Mouse (Mus musculus): ENCODE measurements around the gene Rhoj.
A peak's percentile ranks its signal among the peaks of the same experiment; 100 is the strongest.

Gene Rhoj

GRCm38 (mm10) chr12:75307961-75308951 is at the start of gene Rhoj:
TSS of gene Rhoj (plus strand) at chr12:75308322.
- peak; percentile 99 for DNase-seq

- DNase-seq, result peak; percentile 85
Measured at GRCm38 (mm10) chr12:75271726-75272125, 36.4 kb upstream of the Rhoj start.

GRCm38 (mm10) chr12:75275730-75276129 is 32.4 kb upstream of the Rhoj start:
- peak; percentile 14 for DNase-seq

GRCm38 (mm10) chr12:75277425-75277824 is 30.7 kb upstream of the Rhoj start:
- DNase-seq, result peak; percentile 64

- DNase-seq, result peak; percentile 90
Measured at GRCm38 (mm10) chr12:75280502-75280901, 27.6 kb upstream of the Rhoj start.

GRCm38 (mm10) chr12:75283226-75283625 is 24.9 kb upstream of the Rhoj start:
- peak; percentile 95 for DNase-seq

GRCm38 (mm10) chr12:75286166-75286565 is 22.0 kb upstream of the Rhoj start:
- DNase-seq, result peak; percentile 98

- DNase-seq, result no peak
Measured at GRCm38 (mm10) chr12:75290524-75290923, 17.6 kb upstream of the Rhoj start.

GRCm38 (mm10) chr12:75291556-75291955 is 16.6 kb upstream of the Rhoj start:
- peak; percentile 68 for DNase-seq

- DNase-seq, result peak; percentile 44
Measured at GRCm38 (mm10) chr12:75292939-75293338, 15.2 kb upstream of the Rhoj start.

- DNase-seq, result peak; percentile 9
Measured at GRCm38 (mm10) chr12:75299865-75300264, 8.3 kb upstream of the Rhoj start.

GRCm38 (mm10) chr12:75304132-75304531 is 4.0 kb upstream of the Rhoj start:
- DNase-seq, result peak; percentile 99

GRCm38 (mm10) chr12:75309756-75310155 is 1.6 kb downstream of the Rhoj start:
- DNase-seq, result peak; percentile 96

- DNase-seq, result peak; percentile 96
Measured at GRCm38 (mm10) chr12:75310766-75311165, 2.6 kb downstream of the Rhoj start.

GRCm38 (mm10) chr12:75311879-75312278 is 3.8 kb downstream of the Rhoj start:
- peak; percentile 93 for DNase-seq

GRCm38 (mm10) chr12:75313992-75314391 is 5.9 kb downstream of the Rhoj start:
- DNase-seq, result no peak

- no peak for DNase-seq
Measured at GRCm38 (mm10) chr12:75315851-75316250, 7.7 kb downstream of the Rhoj start.

- peak; percentile 98 for DNase-seq
Measured at GRCm38 (mm10) chr12:75320441-75320925, 12.4 kb downstream of the Rhoj start.

- DNase-seq, result no peak
Measured at GRCm38 (mm10) chr12:75321189-75321588, 13.1 kb downstream of the Rhoj start.

- DNase-seq, result no peak
Measured at GRCm38 (mm10) chr12:75329188-75329587, 21.1 kb downstream of the Rhoj start.

GRCm38 (mm10) chr12:75339894-75340293 is 31.8 kb downstream of the Rhoj start:
- peak; percentile 75 for DNase-seq

GRCm38 (mm10) chr12:75340331-75340730 is 32.2 kb downstream of the Rhoj start:
- peak; percentile 96 for DNase-seq

- peak; percentile 86 for DNase-seq
Measured at GRCm38 (mm10) chr12:75348551-75348950, 40.4 kb downstream of the Rhoj start.

GRCm38 (mm10) chr12:75349537-75349936 is 41.4 kb downstream of the Rhoj start:
- peak; percentile 66 for DNase-seq

All from heart, adult 11 months (tissue).